ENCODE assay signal across 7 mouse cellular contexts in genomic region chr13:85288843-85289713, GRCm38 (mm10). TPM values are rescaled to one million over a fixed set of nuclear protein-coding genes. Genes with fewer than 3 reads are reported as not detected.
DNase-seq lines count a peak whose midpoint lies in the region; ATAC-seq lines count a peak whose summit lies in the region.

TSS of gene Rasa1 (minus strand) at chr13:85289130.

- H3K9me3 ChIP-seq in embryonic facial prominence, embryonic 11.5 days (replicated peaks; ENCODE audit: control insufficient read depth, low read length) = no peaks in the 10 kb centered on the region
- H3K9me3 ChIP-seq in limb, embryonic 11.5 days (ENCODE audit: control insufficient read depth, low read length) = no peaks in the 10 kb centered on the region
- no peaks in the 10 kb centered on the region for H3K9me3 ChIP-seq in midbrain, embryonic 14.5 days (ENCODE audit: control insufficient read depth, low read length)

- H3K27ac ChIP-seq in embryonic facial prominence, embryonic 11.5 days (replicated peaks; ENCODE audit: low read depth, low read length) = peak within 1 kb of the TSS; percentile 99
- H3K27ac ChIP-seq in limb, embryonic 11.5 days (replicated peaks; ENCODE audit: low read depth, low read length) = peak within 1 kb of the TSS; percentile 99
- H3K27ac ChIP-seq in midbrain, embryonic 14.5 days (replicated peaks; ENCODE audit: low read depth, low read length) = peak within 1 kb of the TSS; percentile 99

- no peaks in the 10 kb centered on the region for H3K36me3 ChIP-seq in embryonic facial prominence, embryonic 11.5 days (replicated peaks; ENCODE audit: control insufficient read depth, insufficient read depth, low read depth, low read length)
- no peaks in the 10 kb centered on the region for H3K36me3 ChIP-seq in limb, embryonic 11.5 days (ENCODE audit: control insufficient read depth, insufficient read depth, low read length)
- no peaks in the 10 kb centered on the region for H3K36me3 ChIP-seq in midbrain, embryonic 14.5 days (ENCODE audit: control insufficient read depth, insufficient read depth, low read length)

- H3K4me2 ChIP-seq in embryonic facial prominence, embryonic 11.5 days (ENCODE audit: low read depth, low read length) = peak within 1 kb of the TSS; percentile 48
- peak within 1 kb of the TSS; percentile 64 for H3K4me2 ChIP-seq in limb, embryonic 11.5 days (ENCODE audit: low read depth, severe bottlenecking)
- H3K4me2 ChIP-seq in midbrain, embryonic 14.5 days (ENCODE audit: low read length) = peak within 1 kb of the TSS; percentile 81

- no peaks in the 10 kb centered on the region for H3K4me1 ChIP-seq in embryonic facial prominence, embryonic 11.5 days (ENCODE audit: control insufficient read depth, insufficient read depth, low read length)
- no peaks in the 10 kb centered on the region for H3K4me1 ChIP-seq in limb, embryonic 11.5 days (ENCODE audit: control insufficient read depth, insufficient read depth, low read length)
- peaks cover 14% of the 10 kb centered on the region; the same call in 1 of the 2 replicates for H3K4me1 ChIP-seq in midbrain, embryonic 14.5 days (ENCODE audit: control insufficient read depth, insufficient read depth, low read length)

- ATAC-seq in embryonic facial prominence, embryonic 11.5 days (replicated peaks; ENCODE audit: insufficient number of reproducible peaks, low FRiP score, low TSS enrichment, low read depth) = peak; percentile 99
- ATAC-seq in granulocyte monocyte progenitor cell, adult 5-6 weeks (replicated peaks; ENCODE audit: poor library complexity, severe bottlenecking) = peak; percentile 83
- peak; percentile 99 for ATAC-seq in limb, embryonic 11.5 days (ENCODE audit: insufficient number of reproducible peaks, low FRiP score, low TSS enrichment, low read depth)
- ATAC-seq in midbrain, embryonic 14.5 days (ENCODE audit: low FRiP score, low TSS enrichment) = peak; percentile 99

- DNase-seq in adrenal gland, postnatal 14 days = peak; percentile 98
- peak; percentile 96 for DNase-seq in embryonic facial prominence, embryonic 11.5 days (ENCODE audit: low spot score)
- DNase-seq in kidney, adult 18-20 months = peak; percentile 96
- peak; percentile 99 for DNase-seq in limb, embryonic 11.5 days (ENCODE audit: low spot score)
- DNase-seq in midbrain, embryonic 14.5 days = peak; percentile 98
- DNase-seq in spleen, adult 18-20 months = peak; percentile 86 to 87

- no peaks in the 10 kb centered on the region for H3K27me3 ChIP-seq in embryonic facial prominence, embryonic 11.5 days (ENCODE audit: control insufficient read depth, insufficient read depth, low read length)
- H3K27me3 ChIP-seq in limb, embryonic 11.5 days (ENCODE audit: control insufficient read depth, insufficient read depth, low read length) = no peaks in the 10 kb centered on the region
- H3K27me3 ChIP-seq in midbrain, embryonic 14.5 days (ENCODE audit: control insufficient read depth, insufficient read depth, low read length) = no peaks in the 10 kb centered on the region

- under 1% methylated on average over 75 of the region's 97 CpGs for WGBS in embryonic facial prominence, embryonic 11.5 days
- WGBS in limb, embryonic 11.5 days = under 1% methylated on average over 95 of the region's 97 CpGs
- WGBS in midbrain, embryonic 14.5 days = under 1% methylated on average over 92 of the region's 97 CpGs

- H3K9ac ChIP-seq in embryonic facial prominence, embryonic 11.5 days (replicated peaks; ENCODE audit: low read length) = peak within 1 kb of the TSS; percentile 96
- H3K9ac ChIP-seq in limb, embryonic 11.5 days (ENCODE audit: low read length) = peak within 1 kb of the TSS; percentile 93
- H3K9ac ChIP-seq in midbrain, embryonic 14.5 days (replicated peaks; ENCODE audit: low read length) = peak within 1 kb of the TSS; percentile 95

- peak within 1 kb of the TSS; percentile 96 for H3K4me3 ChIP-seq in embryonic facial prominence, embryonic 11.5 days (ENCODE audit: low read depth, low read length)
- H3K4me3 ChIP-seq in limb, embryonic 11.5 days (ENCODE audit: low read depth, low read length) = peak within 1 kb of the TSS; percentile 64
- peak within 1 kb of the TSS; percentile 97 for H3K4me3 ChIP-seq in midbrain, embryonic 14.5 days (replicated peaks; ENCODE audit: low read depth, low read length)

RNA-seq across cellular contexts. Expression of gene Rasa1, which starts in this region (rescaled TPM):
- 47.2 and 50.2 TPM in 2 replicates for total RNA-seq in adrenal gland, postnatal 14 days (2021)
- 50.1 and 50.6 TPM in 2 replicates for polyA plus RNA-seq in embryonic facial prominence, embryonic 11.5 days (2014; fragmentation: Nextera tagmentation; extraction: Ambion mirVana)
- total RNA-seq in granulocyte monocyte progenitor cell, adult 5-6 weeks (2014; fragmentation: Nextera tagmentation) = 48.3 and 50.0 TPM in 2 replicates
- 63.6 and 65.2 TPM in 2 replicates for total RNA-seq in granulocyte monocyte progenitor cell, adult 5-6 weeks (2017)
- 48.9 and 64.8 TPM in 2 replicates for polyA plus RNA-seq in limb, embryonic 11.5 days (2014; fragmentation: Nextera tagmentation; extraction: Ambion mirVana)
- 87.3 and 90.1 TPM in 2 replicates for polyA plus RNA-seq in midbrain, embryonic 14.5 days (2014; fragmentation: Nextera tagmentation; extraction: Ambion mirVana)

Comparison
In these comparisons a context has a peak if more than half of its experiments do, and no peak if none do; other contexts are left out.
1. Peak in every context shown above with its lines: DNase-seq, ATAC-seq, H3K4me3 ChIP-seq and H3K27ac ChIP-seq.